Mouse (Mus musculus): Measurements from ENCODE around the gene Abca17.

GRCm38 (mm10) chr17:24325051-24325450, 25.8 kb downstream of the Abca17 start:
- TF ChIP-seq CTCF (IDR thresholded peaks at IDR 0.05; ENCODE audit: low read depth, low read length) (no peak), POLR2A (IDR thresholded peaks at IDR 0.05; ENCODE audit: extremely low read depth, insufficient read depth, low read length) (no peak)
